Mouse (Mus musculus) heart, embryonic 12.5 days (tissue): Measurements from ENCODE around the gene Casd1. TPM values are rescaled to one million over a fixed set of nuclear protein-coding genes. Genes with fewer than 3 reads are reported as not detected.

ENCODE experiments used
- ATAC-seq: fragments of 200-750 bp; cut with Nextera tagmentation; 2 replicates; pipeline ENCODE4 v1.8.0; 2017; ENCODE audit warnings: moderate TSS enrichment, moderate library complexity; ENCODE audit not compliant: insufficient number of reproducible peaks, low FRiP score
- H3K27ac ChIP-seq: fragments of 300-500 bp; sonication (generic); 2 replicates; pipeline ENCODE4 v1.5.1; 2016; ENCODE audit warnings: mild to moderate bottlenecking, moderate library complexity; ENCODE audit not compliant: poor library complexity, severe bottlenecking
- H3K27me3 ChIP-seq: fragments of 300-500 bp; sonication (generic); replicated peaks from 2 replicates; pipeline ENCODE4 v1.6.1; 2016; ENCODE audit warnings: mild to moderate bottlenecking, moderate library complexity
- H3K36me3 ChIP-seq: fragments of 300-500 bp; sonication (generic); 2 replicates; pipeline ENCODE4 v1.6.1; 2016; ENCODE audit warnings: mild to moderate bottlenecking, moderate library complexity
- H3K4me1 ChIP-seq: fragments of 300-500 bp; sonication (generic); replicated peaks from 2 replicates; pipeline ENCODE4 v1.6.1; 2016; ENCODE audit warnings: mild to moderate bottlenecking
- H3K4me2 ChIP-seq: fragments of 300-500 bp; sonication (generic); 2 replicates; pipeline ENCODE4 v1.6.1; 2016; ENCODE audit warnings: mild to moderate bottlenecking, moderate library complexity
- H3K4me3 ChIP-seq: fragments of 300-500 bp; sonication (generic); 2 replicates; pipeline ENCODE4 v1.5.1; 2016; ENCODE audit warnings: mild to moderate bottlenecking
- H3K9ac ChIP-seq: fragments of 300-500 bp; sonication (generic); 2 replicates; pipeline ENCODE4 v1.6.1; 2016; ENCODE audit warnings: mild to moderate bottlenecking, moderate library complexity
- H3K9me3 ChIP-seq: fragments of 300-500 bp; sonication (generic); replicated peaks from 2 replicates; pipeline ENCODE4 v1.6.1; 2016; ENCODE audit warnings: mild to moderate bottlenecking, moderate library complexity
- WGBS: fragments of 180-500 bp; shearing (Covaris S2); methylation state at CpG from one replicate; pipeline ENCODE4 v1.1.7; 2016; 5-methylcytosine and 5-hydroxymethylcytosine counted together
- polyA plus RNA-seq: library from polyadenylated mRNA; unstranded; fragments of >200 nt; fragmentation: Nextera tagmentation; extraction: Ambion mirVana; gene quantifications from 2 replicates; pipeline ENCODE4 v1.2.1, GENCODE M21; 2016

Casd1 gene
- polyA plus RNA-seq: 40.0 and 41.8 TPM in 2 replicates

GRCm38 (mm10) chr6:4600658-4601296 lies at the start of gene Casd1:
Gene Casd1, plus strand, starts transcription at chr6:4600839.
- peak within 1 kb of the TSS; percentile 98 for H3K27ac ChIP-seq
- H3K36me3 ChIP-seq: no peaks in the 10 kb centered on the region
- H3K4me1 ChIP-seq: peaks cover 18% of the 10 kb centered on the region; the same call in 1 of the 2 replicates
- peak within 1 kb of the TSS; percentile 99 for H3K4me3 ChIP-seq
- peak within 1 kb of the TSS; percentile 98 for H3K9ac ChIP-seq
- peak within 1 kb of the TSS; percentile 76 for H3K4me2 ChIP-seq
- WGBS: 1% methylated on average over 63 of the region's 64 CpGs
- ATAC-seq: peak; percentile 79
- no peaks in the 10 kb centered on the region for H3K9me3 ChIP-seq
- H3K27me3 ChIP-seq: no peaks in the 10 kb centered on the region

GRCm38 (mm10) chr6:4555366-4555765 lies 45.3 kb upstream of the Casd1 start:
- no peak for ATAC-seq
- no peak overlapping the region for H3K4me3 ChIP-seq
- no peaks in the 10 kb centered on the region for H3K36me3 ChIP-seq
- WGBS: 81% methylated on average over 6 of the region's 6 CpGs
- no peak overlapping the region for H3K4me2 ChIP-seq
- no peaks in the 10 kb centered on the region for H3K9me3 ChIP-seq
- no peak overlapping the region for H3K9ac ChIP-seq
- H3K27ac ChIP-seq: no peak overlapping the region
- H3K4me1 ChIP-seq: peaks cover 7% of the 10 kb centered on the region
- H3K27me3 ChIP-seq: no peaks in the 10 kb centered on the region

GRCm38 (mm10) chr6:4557086-4557485 lies 43.6 kb upstream of the Casd1 start:
- Histone ChIP-seq H3K27me3 (no peaks in the 10 kb centered on the region), H3K9ac (no peak overlapping the region), H3K27ac (no peak overlapping the region), H3K4me1 (peaks cover 17% of the 10 kb centered on the region), H3K4me3 (no peak overlapping the region), H3K36me3 (no peaks in the 10 kb centered on the region), H3K4me2 (no peak overlapping the region), H3K9me3 (no peaks in the 10 kb centered on the region)
- WGBS: 70% methylated on average over 8 of the region's 8 CpGs
- no peak for ATAC-seq

GRCm38 (mm10) chr6:4557678-4558077 lies 43.0 kb upstream of the Casd1 start:
- H3K36me3 ChIP-seq: no peaks in the 10 kb centered on the region
- no peak overlapping the region for H3K9ac ChIP-seq
- peaks cover 21% of the 10 kb centered on the region for H3K4me1 ChIP-seq
- no peak overlapping the region for H3K27ac ChIP-seq
- H3K4me2 ChIP-seq: peak overlapping the region; percentile 54
- ATAC-seq: peak; percentile 61; the same call in 1 of the 2 replicates
- H3K9me3 ChIP-seq: no peaks in the 10 kb centered on the region
- H3K4me3 ChIP-seq: no peak overlapping the region
- H3K27me3 ChIP-seq: no peaks in the 10 kb centered on the region
- 8% methylated on average over 7 of the region's 7 CpGs for WGBS

- Histone ChIP-seq H3K4me3 (no peak overlapping the region), H3K4me2 (peak overlapping the region; percentile 49), H3K9me3 (no peaks in the 10 kb centered on the region), H3K27ac (no peak overlapping the region), H3K9ac (no peak overlapping the region), H3K4me1 (peaks cover 23% of the 10 kb centered on the region), H3K27me3 (no peaks in the 10 kb centered on the region), H3K36me3 (no peaks in the 10 kb centered on the region)
- 15% methylated on average over 11 of the region's 11 CpGs for WGBS
- no peak for ATAC-seq
These were observed 39.5 kb upstream of the Casd1 start for GRCm38 (mm10) chr6:4561156-4561555.

GRCm38 (mm10) chr6:4561621-4562020 lies 39.0 kb upstream of the Casd1 start:
- peak overlapping the region; percentile 49 for H3K4me2 ChIP-seq
- H3K9ac ChIP-seq: no peak overlapping the region

GRCm38 (mm10) chr6:4562401-4562800 lies 38.2 kb upstream of the Casd1 start:
- Histone ChIP-seq H3K4me3 (no peak overlapping the region), H3K4me1 (peaks cover 23% of the 10 kb centered on the region), H3K9ac (no peak overlapping the region), H3K27ac (no peak overlapping the region), H3K4me2 (no peak overlapping the region), H3K9me3 (no peaks in the 10 kb centered on the region), H3K27me3 (no peaks in the 10 kb centered on the region), H3K36me3 (no peaks in the 10 kb centered on the region)
- WGBS: 41% methylated on average over 1 of the region's 1 CpGs
- ATAC-seq: no peak

More at GRCm38 (mm10) chr6:4561621-4562020, 39.0 kb upstream of the Casd1 start:
- Histone ChIP-seq H3K9me3 (no peaks in the 10 kb centered on the region), H3K4me1 (peaks cover 23% of the 10 kb centered on the region), H3K4me3 (no peak overlapping the region), H3K27me3 (no peaks in the 10 kb centered on the region), H3K36me3 (no peaks in the 10 kb centered on the region), H3K27ac (0 out of 2 replicates have a peak overlapping the region, but pooled peaks have one; percentile 7)
- no peak for ATAC-seq

- Histone ChIP-seq H3K4me2 (no peak overlapping the region), H3K9ac (no peak overlapping the region), H3K36me3 (no peaks in the 10 kb centered on the region), H3K27me3 (no peaks in the 10 kb centered on the region), H3K4me3 (no peak overlapping the region), H3K9me3 (no peaks in the 10 kb centered on the region), H3K4me1 (peaks cover 19% of the 10 kb centered on the region), H3K27ac (no peak overlapping the region)
- 53% methylated on average over 5 of the region's 5 CpGs for WGBS
- no peak for ATAC-seq
These were observed 37.2 kb upstream of the Casd1 start for GRCm38 (mm10) chr6:4563477-4563876.

GRCm38 (mm10) chr6:4570412-4570811 lies 30.2 kb upstream of the Casd1 start:
- WGBS: 64% methylated on average over 4 of the region's 4 CpGs
- no peaks in the 10 kb centered on the region for H3K9me3 ChIP-seq
- H3K9ac ChIP-seq: no peak overlapping the region
- H3K4me2 ChIP-seq: no peak overlapping the region
- no peaks in the 10 kb centered on the region for H3K27me3 ChIP-seq
- H3K27ac ChIP-seq: no peak overlapping the region
- H3K4me3 ChIP-seq: no peak overlapping the region
- H3K36me3 ChIP-seq: no peaks in the 10 kb centered on the region
- no peak for ATAC-seq
- no peaks in the 10 kb centered on the region for H3K4me1 ChIP-seq

GRCm38 (mm10) chr6:4577756-4578155 lies 22.9 kb upstream of the Casd1 start:
- H3K4me1 ChIP-seq: 0 out of 2 replicates have a peak, but pooled peaks cover 2% of the 10 kb centered on the region
- H3K9ac ChIP-seq: no peak overlapping the region
- ATAC-seq: no peak
- no peaks in the 10 kb centered on the region for H3K27me3 ChIP-seq
- no peaks in the 10 kb centered on the region for H3K36me3 ChIP-seq
- H3K9me3 ChIP-seq: no peaks in the 10 kb centered on the region
- H3K27ac ChIP-seq: no peak overlapping the region
- 62% methylated on average over 5 of the region's 5 CpGs for WGBS
- H3K4me2 ChIP-seq: no peak overlapping the region
- no peak overlapping the region for H3K4me3 ChIP-seq

- Histone ChIP-seq H3K27me3 (no peaks in the 10 kb centered on the region), H3K4me1 (0 out of 2 replicates have a peak, but pooled peaks cover 4% of the 10 kb centered on the region), H3K36me3 (no peaks in the 10 kb centered on the region), H3K4me2 (no peak overlapping the region), H3K9me3 (no peaks in the 10 kb centered on the region), H3K9ac (no peak overlapping the region), H3K27ac (no peak overlapping the region), H3K4me3 (no peak overlapping the region)
- no peak for ATAC-seq
- WGBS: 75% methylated on average over 6 of the region's 6 CpGs
These were observed 22.3 kb upstream of the Casd1 start for GRCm38 (mm10) chr6:4578343-4578742.

GRCm38 (mm10) chr6:4579620-4580019 lies 21.0 kb upstream of the Casd1 start:
- Histone ChIP-seq H3K4me1 (0 out of 2 replicates have a peak, but pooled peaks cover 4% of the 10 kb centered on the region), H3K9ac (no peak overlapping the region), H3K27ac (no peak overlapping the region), H3K27me3 (no peaks in the 10 kb centered on the region), H3K4me2 (no peak overlapping the region), H3K4me3 (no peak overlapping the region), H3K36me3 (no peaks in the 10 kb centered on the region), H3K9me3 (no peaks in the 10 kb centered on the region)
- no peak for ATAC-seq
- 33% methylated on average over 5 of the region's 5 CpGs for WGBS
